Mouse (Mus musculus) heart, adult 2 months (tissue): Measurements from ENCODE around the gene S1pr3. TPM values are rescaled to one million over a fixed set of nuclear protein-coding genes. Genes with fewer than 3 reads are reported as not detected.

Experiments
- DNase-seq, 2 experiments: peaks; one replicate each; pipeline ENCODE4 v3.0.0; 2021
- H3K27ac ChIP-seq: fragments of 200-600 bp; 2 replicates; pipeline ENCODE4 v1.8.1; 2022
- H3K27me3 ChIP-seq: fragments of 200-500 bp; 2 replicates; pipeline ENCODE4 v1.6.1; 2012; ENCODE audit warnings: mild to moderate bottlenecking, low read length, inconsistent platforms, mixed read lengths; ENCODE audit not compliant: control insufficient read depth, insufficient read depth
- H3K36me3 ChIP-seq: fragments of 200-500 bp; 2 replicates; pipeline ENCODE4 v1.6.1; 2012; ENCODE audit warnings: low read length, inconsistent platforms; ENCODE audit not compliant: control insufficient read depth, insufficient read depth
- H3K4me1 ChIP-seq: fragments of 200-500 bp; 2 replicates; pipeline ENCODE4 v1.6.1; 2011; ENCODE audit warnings: low read length; ENCODE audit not compliant: control insufficient read depth, insufficient read depth
- H3K4me3 ChIP-seq: fragments of 200-600 bp; 2 replicates; pipeline ENCODE4 v1.8.1; 2022
- H3K79me2 ChIP-seq: fragments of 200-500 bp; replicated peaks from 2 replicates; pipeline ENCODE4 v1.6.1; 2012; ENCODE audit warnings: mild to moderate bottlenecking, inconsistent platforms, low read length, moderate library complexity, mixed read lengths; ENCODE audit not compliant: control insufficient read depth, insufficient read depth
- H3K9ac ChIP-seq: fragments of 200-500 bp; 2 replicates; pipeline ENCODE4 v1.6.1; 2012; ENCODE audit warnings: low read depth, mild to moderate bottlenecking, control low read depth, inconsistent platforms, low read length, mixed read lengths
- CTCF ChIP-seq: fragments of 200-600 bp; IDR thresholded peaks from 2 replicates; pipeline ENCODE4 v1.8.1; 2022; ENCODE audit warnings: antibody characterized with exemption, mild to moderate bottlenecking, moderate library complexity
- EP300 ChIP-seq: fragments of 200-500 bp; IDR thresholded peaks from 2 replicates; pipeline ENCODE4 v1.6.1; 2011; ENCODE audit warnings: low read depth, low read length, control low read depth; ENCODE audit not compliant: insufficient read depth
- POLR2A ChIP-seq: fragments of 200-500 bp; IDR thresholded peaks from 2 replicates; pipeline ENCODE4 v1.6.1; 2011; ENCODE audit warnings: mild to moderate bottlenecking, low read depth, low read length, control low read depth; ENCODE audit not compliant: insufficient read depth
- WGBS: fragments of 180-500 bp; shearing (Covaris S2); methylation state at CpG from one replicate; pipeline ENCODE4 v1.1.7; 2018; 5-methylcytosine and 5-hydroxymethylcytosine counted together
- intact Hi-C: fragments of 180-260 bp; cut with DNase I; formaldehyde crosslinking; loops from one replicate; pipeline ENCODE4 v1.15.1; 2025
- long read RNA-seq: library from polyadenylated mRNA; stranded (forward); transcript quantifications from one replicate; pipeline ENCODE4 v2.0.0, GENCODE M21; 2021
- polyA plus RNA-seq: library from polyadenylated mRNA; depleted of rRNA; stranded (reverse); fragments of >200 nt; gene quantifications from 2 replicates; pipeline ENCODE4 v1.2.3, GENCODE M21; 2012; rRNA removed
- total RNA-seq, 2 experiments: library from RNA; stranded (reverse); gene quantifications; 2 replicates each; pipeline ENCODE4 v1.2.3; 2021

Gene S1pr3
- total RNA-seq = 10 to 100 TPM; 12.2 to 16.4 TPM
- polyA plus RNA-seq = 16.3 and 25.5 TPM in 2 replicates
- long read RNA-seq, full-length matches to known transcripts = 22 of 37 reads
- long read RNA-seq, partial matches to known transcripts = 0 of 37 reads
- long read RNA-seq, other reads (novel, unspliced or antisense) = 15 of 37 reads

- H3K4me3 ChIP-seq = peak within 1 kb of the TSS; percentile 52
- H3K27ac ChIP-seq = peak within 1 kb of the TSS; percentile 70
- H3K4me1 ChIP-seq = no peaks in the 10 kb centered on the region
- DNase-seq = peak; percentile 84 to 85
- intact Hi-C loops = no loop called here
- H3K27me3 ChIP-seq = no peaks in the 10 kb centered on the region; the same call in 1 of the 2 replicates
- no peaks in the 10 kb centered on the region for H3K36me3 ChIP-seq
- peak within 1 kb of the TSS; percentile 58 for H3K9ac ChIP-seq
- H3K79me2 ChIP-seq = no peaks in the 10 kb centered on the region
- TF ChIP-seq POLR2A (peak; percentile 71), CTCF (peak; percentile 12; the same call in 1 of the 2 replicates), EP300 (0 out of 2 replicates have a peak, but pooled peaks have one; percentile 6)
- WGBS = 2% methylated on average over 33 of the region's 33 CpGs
Observed at GRCm38 (mm10) chr13:51408519-51409001, at the start of gene S1pr3. Gene S1pr3 (plus strand): TSS chr13:51408639.

GRCm38 (mm10) chr13:51360441-51360962, 47.9 kb upstream of the S1pr3 start:
- H3K27ac ChIP-seq = no peak overlapping the region
- no peaks in the 10 kb centered on the region for H3K27me3 ChIP-seq
- no peaks in the 10 kb centered on the region; the same call in 1 of the 2 replicates for H3K4me1 ChIP-seq
- TF ChIP-seq EP300 (no peak), CTCF (no peak), POLR2A (no peak)
- intact Hi-C loops = no loop called here
- no peak overlapping the region for H3K4me3 ChIP-seq
- no peaks in the 10 kb centered on the region for H3K79me2 ChIP-seq
- DNase-seq = no peak
- H3K9ac ChIP-seq = no peak overlapping the region
- WGBS = 63% methylated on average over 8 of the region's 8 CpGs
- H3K36me3 ChIP-seq = no peaks in the 10 kb centered on the region

- no peaks in the 10 kb centered on the region for H3K36me3 ChIP-seq
- TF ChIP-seq POLR2A = no peak
- TF ChIP-seq EP300 = no peak
- no peak for TF ChIP-seq CTCF
- intact Hi-C loops = no loop called here
- 70% methylated on average over 7 of the region's 7 CpGs for WGBS
- no peak overlapping the region for H3K27ac ChIP-seq
- no peaks in the 10 kb centered on the region for H3K79me2 ChIP-seq
- H3K4me3 ChIP-seq = no peak overlapping the region
- H3K9ac ChIP-seq = no peak overlapping the region
- no peaks in the 10 kb centered on the region for H3K27me3 ChIP-seq
- no peaks in the 10 kb centered on the region; the same call in 1 of the 2 replicates for H3K4me1 ChIP-seq
- DNase-seq = no peak
Observed at GRCm38 (mm10) chr13:51363390-51363789, 45.0 kb upstream of the S1pr3 start.

GRCm38 (mm10) chr13:51363985-51364384, 44.5 kb upstream of the S1pr3 start:
- intact Hi-C loops = no loop called here
- TF ChIP-seq EP300 = no peak
- TF ChIP-seq POLR2A = no peak
- no peak for TF ChIP-seq CTCF
- 78% methylated on average over 5 of the region's 5 CpGs for WGBS

GRCm38 (mm10) chr13:51365191-51365590, 43.2 kb upstream of the S1pr3 start:
- Histone ChIP-seq H3K9ac (no peak overlapping the region), H3K4me1 (no peaks in the 10 kb centered on the region; the same call in 1 of the 2 replicates), H3K79me2 (no peaks in the 10 kb centered on the region), H3K27ac (no peak overlapping the region), H3K4me3 (no peak overlapping the region), H3K36me3 (no peaks in the 10 kb centered on the region), H3K27me3 (no peaks in the 10 kb centered on the region)
- 69% methylated on average over 6 of the region's 6 CpGs for WGBS
- no peak for TF ChIP-seq CTCF
- no peak for TF ChIP-seq POLR2A
- TF ChIP-seq EP300 = no peak
- intact Hi-C loops = no loop called here
- no peak for DNase-seq

More at GRCm38 (mm10) chr13:51363985-51364384, 44.5 kb upstream of the S1pr3 start:
- no peak overlapping the region for H3K9ac ChIP-seq
- DNase-seq = no peak
- H3K79me2 ChIP-seq = no peaks in the 10 kb centered on the region
- H3K4me3 ChIP-seq = no peak overlapping the region
- H3K27ac ChIP-seq = no peak overlapping the region
- H3K4me1 ChIP-seq = no peaks in the 10 kb centered on the region; the same call in 1 of the 2 replicates
- no peaks in the 10 kb centered on the region for H3K27me3 ChIP-seq
- no peaks in the 10 kb centered on the region for H3K36me3 ChIP-seq

GRCm38 (mm10) chr13:51368346-51368745, 40.1 kb upstream of the S1pr3 start:
- intact Hi-C loops = no loop called here

More at GRCm38 (mm10) chr13:51368346-51368745, 40.1 kb upstream of the S1pr3 start:
- Histone ChIP-seq H3K27ac (no peak overlapping the region), H3K27me3 (no peaks in the 10 kb centered on the region), H3K9ac (no peak overlapping the region), H3K4me1 (no peaks in the 10 kb centered on the region), H3K4me3 (no peak overlapping the region), H3K79me2 (no peaks in the 10 kb centered on the region), H3K36me3 (no peaks in the 10 kb centered on the region)
- WGBS = 76% methylated on average over 2 of the region's 2 CpGs
- TF ChIP-seq CTCF = no peak
- DNase-seq = no peak
